Mouse (Mus musculus) ES-CJ7 (cell line): ENCODE data around the gene Cyp26c1.

Source experiments
- DNase-seq: peaks from one replicate; pipeline ENCODE4 v3.0.0; 2011; ENCODE audit warnings: low read depth, low spot score

Gene Cyp26c1

DNA sequence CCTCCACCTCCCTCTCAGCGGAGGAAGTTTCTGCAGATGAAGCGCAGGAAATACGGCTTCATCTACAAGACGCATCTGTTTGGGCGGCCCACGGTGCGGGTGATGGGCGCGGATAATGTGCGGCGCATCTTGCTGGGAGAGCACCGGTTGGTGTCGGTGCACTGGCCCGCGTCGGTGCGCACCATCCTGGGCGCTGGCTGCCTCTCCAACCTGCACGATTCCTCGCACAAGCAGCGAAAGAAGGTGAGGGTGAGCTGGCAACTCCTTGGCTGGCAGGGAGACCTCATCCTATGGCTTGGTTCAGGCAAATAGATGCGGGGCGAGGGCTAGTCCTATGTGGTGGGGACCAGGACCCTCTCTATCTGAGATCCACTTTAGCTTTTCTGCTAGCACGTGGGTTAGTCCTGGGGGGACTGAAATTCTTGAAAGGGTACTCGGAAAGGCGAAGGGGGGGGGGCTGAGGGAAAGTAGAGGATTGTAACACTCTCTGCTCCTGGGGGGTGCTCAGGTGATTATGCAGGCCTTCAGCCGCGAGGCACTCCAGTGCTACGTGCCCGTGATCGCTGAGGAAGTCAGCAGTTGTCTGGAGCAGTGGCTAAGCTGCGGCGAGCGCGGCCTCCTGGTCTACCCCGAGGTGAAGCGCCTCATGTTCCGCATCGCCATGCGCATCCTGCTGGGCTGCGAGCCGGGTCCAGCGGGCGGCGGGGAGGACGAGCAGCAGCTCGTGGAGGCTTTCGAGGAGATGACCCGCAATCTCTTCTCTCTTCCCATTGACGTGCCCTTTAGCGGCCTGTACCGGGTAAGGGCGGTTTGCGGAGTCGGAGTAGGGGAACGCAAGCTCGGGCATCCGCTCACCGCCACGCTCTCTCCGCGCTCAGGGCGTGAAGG, 13.1 kb downstream of the Cyp26c1 start:
- peak; percentile 32 for DNase-seq

DNA sequence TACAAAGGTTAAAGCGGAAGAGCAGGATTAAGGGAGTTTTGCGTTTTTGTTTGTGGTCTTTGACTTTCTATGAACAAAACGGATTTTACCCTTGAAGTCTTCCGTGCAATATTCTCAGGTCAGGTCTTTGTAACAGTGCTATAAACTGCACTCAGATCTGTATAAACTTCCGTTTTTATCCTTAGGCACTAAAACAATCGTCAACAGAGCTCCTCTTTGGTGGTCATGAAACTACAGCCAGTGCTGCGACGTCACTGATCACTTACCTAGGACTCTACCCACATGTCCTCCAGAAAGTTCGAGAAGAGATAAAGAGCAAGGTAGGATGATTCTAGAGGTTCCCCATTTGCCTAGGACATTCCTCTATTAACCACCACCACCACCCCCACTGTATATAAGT, 14.3 kb downstream of the Cyp26c1 start:
- DNase-seq = no peak

DNA sequence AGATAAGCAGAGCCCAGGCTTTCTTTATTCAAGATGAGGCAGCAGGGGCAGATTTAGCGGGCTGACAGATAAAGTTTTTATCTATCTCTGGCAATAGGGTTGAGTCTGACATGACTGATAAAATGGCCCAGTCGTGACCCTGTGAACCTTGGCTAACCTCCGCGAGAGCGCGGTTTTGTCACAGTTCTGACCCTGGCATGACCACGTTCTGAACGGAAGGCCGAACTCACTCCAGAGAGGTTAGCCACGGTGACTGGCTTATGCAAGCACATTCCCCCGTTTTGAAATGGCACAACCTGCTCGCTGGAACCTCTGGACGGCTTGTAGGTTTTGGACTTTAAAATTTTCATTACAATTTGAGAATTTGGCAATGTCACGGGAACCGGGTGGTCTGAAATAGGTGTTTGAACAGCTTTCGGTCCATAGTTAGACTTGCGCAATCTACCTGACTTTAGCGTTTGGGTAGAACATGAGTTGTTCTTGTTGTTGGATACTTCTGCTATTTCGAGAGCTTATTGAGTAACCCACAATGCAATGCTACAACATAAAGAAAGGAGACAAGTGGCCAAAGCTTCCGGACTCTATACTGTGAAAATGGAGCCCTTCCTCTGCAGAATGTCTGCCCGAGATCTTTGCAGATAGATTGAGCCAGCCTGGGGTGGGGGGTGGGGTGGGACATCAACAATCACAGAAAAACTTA, 17.1 kb downstream of the Cyp26c1 start:
- DNase-seq = no peak

DNA sequence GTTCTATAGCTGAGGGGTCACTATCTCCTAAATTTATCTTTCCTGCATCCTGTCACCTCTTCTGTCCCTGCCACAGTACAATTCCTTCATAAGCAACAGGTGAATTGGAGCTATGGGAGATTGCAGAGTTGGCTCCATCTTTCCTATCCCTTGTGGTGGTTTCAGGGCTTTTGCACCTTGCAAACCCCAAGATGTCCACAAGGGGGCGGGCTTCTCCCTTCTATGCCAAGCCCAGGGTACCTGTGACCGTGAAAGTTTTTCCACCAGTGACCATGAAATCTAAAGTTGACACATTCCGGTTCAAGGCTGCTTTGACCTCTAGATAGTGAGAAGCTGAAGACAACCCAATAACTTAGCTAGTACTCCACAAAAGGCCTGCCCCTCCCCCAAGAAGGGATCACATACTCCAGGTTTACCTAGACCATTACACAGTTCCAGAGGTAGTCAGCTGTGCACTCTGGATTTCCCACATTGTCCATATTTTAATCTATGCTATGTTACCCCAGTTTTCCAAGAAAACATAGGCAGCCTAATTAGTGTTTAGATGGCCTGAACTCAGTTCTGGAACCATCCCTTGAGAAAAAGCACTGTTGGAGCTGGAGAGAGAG, 18.6 kb downstream of the Cyp26c1 start:
- DNase-seq = peak; percentile 62

DNA sequence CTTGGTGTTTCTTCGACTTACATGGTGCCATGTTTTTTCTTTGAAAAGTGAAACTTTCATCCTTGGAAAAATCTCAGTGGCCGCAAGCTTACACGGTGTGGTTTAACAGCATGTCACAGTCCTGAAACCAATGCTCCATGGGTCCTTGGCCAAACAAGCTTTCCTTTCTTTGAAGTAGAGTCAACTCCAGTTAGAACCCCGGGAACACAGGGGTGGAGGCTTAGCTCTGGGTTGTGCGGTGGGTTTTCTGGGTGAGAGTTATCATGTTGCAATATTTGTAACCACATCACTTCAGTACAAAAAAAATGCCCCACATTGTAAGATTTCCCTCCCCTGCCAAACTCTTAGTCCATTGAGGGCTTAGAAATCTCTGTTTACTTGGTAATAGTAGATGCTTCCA, 20.3 kb downstream of the Cyp26c1 start:
- DNase-seq = no peak

DNA sequence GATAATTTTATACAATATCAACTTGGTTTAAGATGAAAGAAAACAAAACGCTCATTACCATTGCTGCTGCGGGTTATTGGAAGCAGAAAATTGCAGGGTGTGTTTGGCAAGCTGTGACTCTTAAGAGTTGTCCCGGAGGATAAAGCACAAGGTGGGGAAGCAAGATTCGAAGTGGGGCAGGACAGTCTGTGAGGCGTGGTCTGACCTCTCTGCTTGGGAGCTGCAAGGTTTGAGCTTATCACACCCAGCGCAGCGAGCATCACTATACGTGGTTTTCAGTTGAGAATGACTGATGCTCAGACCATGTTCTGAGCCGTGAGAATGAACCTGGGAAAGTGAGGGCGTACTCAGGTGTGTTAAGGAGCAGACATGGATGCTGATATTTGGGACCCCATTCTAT, 29.3 kb downstream of the Cyp26c1 start:
- DNase-seq = no peak

DNA sequence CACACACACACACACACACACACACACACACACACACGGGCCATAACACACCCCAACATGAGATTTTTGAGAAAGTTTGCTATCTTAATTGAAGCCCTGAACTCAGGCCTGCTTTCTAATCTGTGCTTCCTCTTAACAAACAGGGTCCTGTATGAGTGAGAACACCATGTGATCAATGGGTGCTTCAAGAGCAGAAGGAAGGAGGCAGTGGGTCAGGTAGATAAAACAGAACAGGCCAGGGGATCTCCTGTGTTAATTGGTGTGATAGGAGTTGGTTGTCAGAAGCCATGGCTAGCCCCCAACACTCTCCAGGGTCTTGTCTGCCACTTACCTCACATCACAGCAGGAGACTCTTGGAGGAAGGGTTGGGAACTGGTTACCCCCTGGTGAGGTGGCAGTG, 30.6 kb downstream of the Cyp26c1 start:
- DNase-seq = no peak

DNA sequence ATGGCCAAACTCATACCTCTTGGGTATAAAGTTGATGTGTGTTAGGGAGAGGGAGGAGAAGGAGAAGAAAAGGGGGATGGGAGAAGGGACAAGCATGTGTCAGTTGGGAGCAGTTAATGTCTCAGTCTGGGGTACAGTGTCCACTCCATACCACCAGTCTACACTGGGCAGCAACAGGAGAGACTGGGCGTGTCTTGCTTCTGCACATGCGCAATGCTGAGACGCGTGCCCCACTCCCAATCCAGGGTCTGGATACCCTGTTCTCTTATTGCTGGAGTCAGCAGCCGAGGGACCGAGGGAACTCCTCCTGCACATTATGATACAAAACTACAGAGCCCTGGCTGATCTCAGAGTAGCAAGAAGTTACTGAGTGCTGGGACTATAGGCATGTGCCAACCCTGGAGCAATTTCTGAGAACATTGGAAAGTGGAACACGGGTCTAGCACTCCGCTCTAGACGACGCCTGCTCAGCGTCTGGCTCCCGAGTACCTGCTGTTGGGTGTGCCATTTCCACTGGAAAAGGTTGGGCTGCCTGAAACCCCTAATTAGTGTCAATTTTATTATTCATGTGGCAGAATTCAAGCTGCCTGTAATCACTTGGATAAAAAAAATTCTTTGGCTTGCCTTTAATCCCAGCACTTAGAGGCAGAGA, 31.3 kb downstream of the Cyp26c1 start:
- DNase-seq = no peak

DNA sequence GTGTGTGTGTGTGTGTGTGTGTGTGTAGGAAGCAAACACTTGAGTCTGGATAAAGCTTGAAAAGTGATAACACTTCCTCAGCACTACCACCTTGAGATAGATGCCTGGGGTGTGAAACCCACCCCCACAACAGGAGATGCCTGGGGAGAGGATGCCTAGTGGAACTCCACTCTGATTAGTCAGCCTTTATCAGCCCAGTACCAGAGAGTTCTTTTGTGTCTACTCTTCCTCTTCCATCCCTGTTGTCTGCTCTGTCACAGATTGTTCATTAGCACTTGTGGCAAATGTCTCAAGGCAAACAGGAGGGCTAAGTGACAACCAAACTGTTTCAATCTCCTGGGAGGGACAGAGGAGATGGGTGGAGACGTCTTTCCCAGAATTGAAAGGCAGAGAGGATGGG, 33.8 kb downstream of the Cyp26c1 start:
- DNase-seq = no peak

DNA sequence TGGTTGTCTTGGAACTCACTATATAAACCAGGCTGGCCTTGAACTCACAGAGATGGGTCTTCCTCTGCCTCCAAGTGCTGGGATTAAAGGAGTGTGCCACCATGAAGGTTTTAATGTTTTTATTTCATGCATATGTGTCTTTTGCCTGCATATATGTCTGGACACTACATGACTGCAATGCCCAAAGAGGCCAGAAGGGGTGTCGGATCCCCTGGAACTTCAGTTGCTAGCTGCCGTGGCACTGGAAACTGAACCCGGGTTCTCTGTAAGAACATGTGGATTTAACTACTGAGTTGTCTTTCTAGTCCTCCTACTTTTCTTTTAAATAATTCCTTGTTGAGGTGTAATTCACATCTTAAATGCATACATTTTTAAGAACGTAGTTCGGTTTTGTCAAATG, 39.2 kb downstream of the Cyp26c1 start:
- DNase-seq = peak; percentile 38

DNA sequence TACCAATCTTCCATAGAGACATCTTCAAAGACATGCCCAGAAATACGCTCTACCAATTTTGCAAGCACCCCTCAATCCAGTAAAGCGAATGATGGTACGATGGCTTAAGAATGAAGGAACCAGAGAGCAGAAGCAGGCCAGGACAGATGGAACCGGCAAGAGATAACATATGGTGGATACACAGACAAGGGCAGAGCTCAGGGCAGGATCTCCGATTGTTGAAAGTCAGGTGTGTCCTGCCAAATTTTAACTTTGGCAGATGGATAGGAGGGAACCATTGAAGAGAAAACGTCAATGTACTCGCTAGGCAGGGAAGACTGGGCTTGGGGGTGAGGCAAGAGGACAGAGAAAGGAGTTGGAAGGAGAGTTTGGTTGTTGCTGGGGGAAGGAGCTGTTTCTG, 41.2 kb downstream of the Cyp26c1 start:
- DNase-seq = no peak

DNA sequence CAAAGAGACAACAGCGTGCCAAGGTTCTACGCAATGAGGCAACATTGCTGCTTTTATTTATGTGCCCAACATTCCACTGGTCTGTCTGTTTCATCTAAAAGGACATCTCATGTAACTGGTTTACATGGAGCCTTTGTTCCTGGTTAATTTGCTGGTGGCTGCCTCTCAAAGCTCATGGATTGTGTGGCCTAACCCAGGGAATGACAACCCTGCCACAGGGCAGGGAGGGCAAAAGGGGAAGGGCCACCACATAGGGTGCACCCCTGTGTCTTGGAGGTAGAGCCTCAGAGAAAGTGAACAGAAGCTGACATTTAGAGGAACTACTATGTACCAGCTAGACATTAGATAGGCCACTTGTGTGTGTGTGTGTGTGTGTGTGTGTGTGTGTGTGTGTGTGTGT, 42.0 kb downstream of the Cyp26c1 start:
- no peak for DNase-seq

DNA sequence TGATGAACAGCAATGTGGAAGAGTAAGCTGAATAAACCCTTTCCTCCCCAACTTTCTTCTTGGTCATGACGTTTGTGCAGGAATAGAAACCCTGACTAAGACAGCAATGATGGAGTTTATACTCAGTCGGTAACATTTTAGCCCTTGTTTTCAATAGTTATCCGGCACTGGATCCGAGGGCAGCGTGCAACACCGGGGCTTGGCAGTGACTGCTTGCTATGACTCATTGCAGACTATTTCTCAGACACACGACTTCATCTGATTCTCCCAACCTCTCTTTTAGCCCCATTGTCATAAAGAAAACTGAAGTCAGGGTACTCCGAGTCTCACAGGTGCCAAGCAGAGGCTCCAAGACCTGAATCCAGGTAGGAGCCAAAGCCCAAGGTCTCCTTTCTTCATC, 50.0 kb downstream of the Cyp26c1 start:
- DNase-seq = no peak

DNA sequence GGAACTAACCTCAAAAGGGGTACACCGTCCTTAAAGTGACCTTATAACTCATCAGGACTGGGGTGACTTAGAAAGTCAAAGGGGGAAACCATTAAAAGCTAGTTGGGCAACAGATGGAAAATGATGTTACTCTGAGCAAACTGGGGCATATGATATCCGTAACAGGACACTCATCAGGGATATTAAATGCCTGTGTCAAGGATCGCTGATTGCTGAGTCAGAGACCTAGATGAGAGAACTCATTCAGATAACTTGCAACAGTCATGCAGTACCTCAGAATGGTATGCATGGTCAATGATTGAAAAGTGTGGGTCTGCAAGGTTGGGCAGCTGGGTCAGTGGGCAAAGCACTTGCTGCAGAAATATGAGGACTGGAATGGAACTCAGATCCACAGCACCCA, 53.2 kb downstream of the Cyp26c1 start:
- DNase-seq = no peak

DNA sequence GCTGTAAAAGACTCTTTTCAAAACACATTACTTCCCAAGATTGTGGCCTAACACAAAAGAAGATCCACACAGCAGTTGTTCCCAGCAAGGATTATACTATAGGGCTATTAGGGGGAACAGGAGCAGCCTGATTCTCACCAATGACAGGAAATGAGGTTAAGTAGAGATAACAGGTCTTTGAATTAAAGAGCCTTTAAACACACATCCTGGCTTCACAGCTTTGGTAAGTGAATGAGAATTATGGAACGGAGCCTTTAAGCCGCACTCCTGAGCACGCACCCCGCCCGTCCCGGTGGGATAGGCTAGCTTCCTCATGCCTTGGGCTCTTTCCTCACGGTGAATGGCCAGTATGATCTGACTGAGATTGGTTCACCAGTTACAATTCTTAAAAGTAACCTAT, 54.7 kb downstream of the Cyp26c1 start:
- no peak for DNase-seq
